Mouse (Mus musculus): ENCODE measurements around the gene Selenov. TPM values are rescaled to one million over a fixed set of nuclear protein-coding genes. Genes with fewer than 3 reads are reported as not detected.

Gene Selenov
- polyA plus RNA-seq, 1 experiment from 2014 or later: 0.41 TPM

DNA sequence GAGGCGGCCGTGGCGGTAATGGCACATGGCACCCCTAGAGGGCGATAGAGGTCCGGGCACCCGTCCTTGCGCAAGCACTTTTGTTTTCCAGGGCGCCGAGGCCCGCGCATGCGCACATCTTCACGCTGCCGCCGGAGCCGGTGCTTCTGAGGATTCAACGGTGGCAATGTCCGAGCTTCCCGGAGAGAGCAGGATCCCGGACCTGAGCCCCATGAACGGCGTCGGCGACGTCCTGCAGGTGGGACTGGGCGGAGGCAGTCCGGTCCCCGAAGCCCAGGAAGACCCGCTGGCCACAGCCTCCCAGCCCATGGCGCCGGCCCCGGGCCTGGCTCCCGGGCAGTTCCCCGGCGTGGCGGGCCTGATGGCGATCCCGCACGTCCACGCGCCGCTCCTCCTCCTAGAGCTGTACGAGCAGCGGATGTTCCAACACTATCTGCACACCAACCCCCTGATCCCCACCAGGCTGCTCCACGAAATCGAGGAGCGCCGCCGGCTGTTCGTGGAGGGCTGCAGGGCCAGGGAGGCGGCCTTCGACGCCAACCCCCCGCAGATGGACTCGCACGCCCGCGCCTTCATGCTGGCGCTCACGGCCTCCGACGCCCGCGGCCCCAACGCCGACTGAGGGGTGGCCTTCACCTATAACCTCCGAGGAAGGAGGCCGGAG is 13.2 kb downstream of the Selenov start, which contains the start of gene Eid2b:
Eid2b (plus strand) TSS at position 125 of the 664 bp plus-strand sequence.
- Histone ChIP-seq H3K4me1 (peaks cover 12% of the 10 kb centered on the region), H3K9me3 (no peaks in the 10 kb centered on the region), H3K36me3 (replicated peaks) (peaks cover 6% of the 10 kb centered on the region), H3K27me3 (no peaks in the 10 kb centered on the region), H3K9ac (peak within 1 kb of the TSS; percentile 81), H3K4me2 (peak within 1 kb of the TSS; percentile 70), H3K4me3 (replicated peaks) (peak within 1 kb of the TSS; percentile 66), H3K27ac (peak within 1 kb of the TSS; percentile 83)
- 3% methylated on average over 68 of the region's 68 CpGs for WGBS
- peak; percentile 80 for ATAC-seq (ENCODE audit: low FRiP score)

- no peak overlapping the region for H3K4me3 ChIP-seq (replicated peaks)
- WGBS: 63% methylated on average over 8 of the region's 8 CpGs
Measured at GRCm38 (mm10) chr7:28277237-28277614, 13.8 kb downstream of the Selenov start.

DNA sequence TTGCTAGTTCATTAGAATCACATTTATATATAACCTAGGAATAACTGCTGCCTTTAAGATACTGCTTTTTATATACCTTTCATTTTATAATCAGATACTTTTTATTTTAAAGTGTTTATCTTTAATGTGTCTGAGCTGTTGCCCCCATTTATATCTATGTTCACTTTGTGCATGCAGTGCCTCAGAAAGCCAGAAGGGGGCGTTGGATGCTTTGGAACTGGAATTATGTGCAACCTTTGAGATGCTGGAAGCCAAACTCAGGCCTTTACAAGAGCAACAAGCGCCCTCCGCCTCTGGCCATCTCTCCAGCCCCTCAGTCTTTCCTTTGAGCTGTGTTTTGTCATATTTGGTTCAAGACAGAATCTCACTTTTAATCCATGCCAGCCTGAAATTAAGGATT is 19.2 kb downstream of the Selenov start:
- Histone ChIP-seq H3K4me2 (no peak overlapping the region), H3K27me3 (no peaks in the 10 kb centered on the region), H3K9ac (no peak overlapping the region), H3K4me1 (peaks cover 15% of the 10 kb centered on the region), H3K4me3 (replicated peaks) (no peak overlapping the region), H3K27ac (no peak overlapping the region), H3K9me3 (0 out of 2 replicates have a peak, but pooled peaks cover 4% of the 10 kb centered on the region), H3K36me3 (replicated peaks) (peaks cover 38% of the 10 kb centered on the region)
- 72% methylated on average over 3 of the region's 3 CpGs for WGBS
- ATAC-seq (ENCODE audit: low FRiP score): no peak

More at GRCm38 (mm10) chr7:28277237-28277614, 13.8 kb downstream of the Selenov start:
- Histone ChIP-seq H3K9ac (no peak overlapping the region), H3K4me1 (peaks cover 12% of the 10 kb centered on the region), H3K27me3 (no peaks in the 10 kb centered on the region), H3K27ac (no peak overlapping the region), H3K4me2 (no peak overlapping the region; the same call in 1 of the 2 replicates), H3K9me3 (no peaks in the 10 kb centered on the region), H3K36me3 (replicated peaks) (peaks cover 11% of the 10 kb centered on the region)
- peak; percentile 25; the same call in 1 of the 2 replicates for ATAC-seq (ENCODE audit: low FRiP score)

GRCm38 (mm10) chr7:28269355-28269754 is 21.6 kb downstream of the Selenov start:
- Histone ChIP-seq H3K36me3 (replicated peaks) (peaks cover 38% of the 10 kb centered on the region), H3K9me3 (0 out of 2 replicates have a peak, but pooled peaks cover 4% of the 10 kb centered on the region), H3K27me3 (no peaks in the 10 kb centered on the region), H3K4me2 (no peak overlapping the region), H3K9ac (no peak overlapping the region), H3K4me1 (peaks cover 15% of the 10 kb centered on the region), H3K27ac (no peak overlapping the region), H3K4me3 (replicated peaks) (no peak overlapping the region)
- WGBS: 94% methylated on average over 12 of the region's 12 CpGs
- ATAC-seq (ENCODE audit: low FRiP score): no peak

GRCm38 (mm10) chr7:28268576-28268975 is 22.4 kb downstream of the Selenov start:
- peak overlapping the region; percentile 98 for H3K9ac ChIP-seq
- no peak for ATAC-seq (ENCODE audit: low FRiP score)
- H3K27ac ChIP-seq: peak overlapping the region; percentile 94
- H3K27me3 ChIP-seq: no peaks in the 10 kb centered on the region
- H3K4me3 ChIP-seq (replicated peaks): peak overlapping the region; percentile 95
- H3K36me3 ChIP-seq (replicated peaks): peaks cover 38% of the 10 kb centered on the region
- WGBS: 32% methylated on average over 16 of the region's 16 CpGs
- H3K4me1 ChIP-seq: peaks cover 15% of the 10 kb centered on the region
- peak overlapping the region; percentile 77 for H3K4me2 ChIP-seq
- H3K9me3 ChIP-seq: 0 out of 2 replicates have a peak, but pooled peaks cover 4% of the 10 kb centered on the region

- H3K4me2 ChIP-seq: peak overlapping the region; percentile 77
- H3K9ac ChIP-seq: peak overlapping the region; percentile 98
- WGBS: 2% methylated on average over 62 of the region's 62 CpGs
- H3K27ac ChIP-seq: peak overlapping the region; percentile 94
- H3K9me3 ChIP-seq: 0 out of 2 replicates have a peak, but pooled peaks cover 4% of the 10 kb centered on the region
- H3K4me1 ChIP-seq: peaks cover 15% of the 10 kb centered on the region
- H3K27me3 ChIP-seq: no peaks in the 10 kb centered on the region
- peaks cover 35% of the 10 kb centered on the region for H3K36me3 ChIP-seq (replicated peaks)
- peak; percentile 80 for ATAC-seq (ENCODE audit: low FRiP score)
- H3K4me3 ChIP-seq (replicated peaks): peak overlapping the region; percentile 95
Measured at GRCm38 (mm10) chr7:28268042-28268531, 22.9 kb downstream of the Selenov start.

DNA sequence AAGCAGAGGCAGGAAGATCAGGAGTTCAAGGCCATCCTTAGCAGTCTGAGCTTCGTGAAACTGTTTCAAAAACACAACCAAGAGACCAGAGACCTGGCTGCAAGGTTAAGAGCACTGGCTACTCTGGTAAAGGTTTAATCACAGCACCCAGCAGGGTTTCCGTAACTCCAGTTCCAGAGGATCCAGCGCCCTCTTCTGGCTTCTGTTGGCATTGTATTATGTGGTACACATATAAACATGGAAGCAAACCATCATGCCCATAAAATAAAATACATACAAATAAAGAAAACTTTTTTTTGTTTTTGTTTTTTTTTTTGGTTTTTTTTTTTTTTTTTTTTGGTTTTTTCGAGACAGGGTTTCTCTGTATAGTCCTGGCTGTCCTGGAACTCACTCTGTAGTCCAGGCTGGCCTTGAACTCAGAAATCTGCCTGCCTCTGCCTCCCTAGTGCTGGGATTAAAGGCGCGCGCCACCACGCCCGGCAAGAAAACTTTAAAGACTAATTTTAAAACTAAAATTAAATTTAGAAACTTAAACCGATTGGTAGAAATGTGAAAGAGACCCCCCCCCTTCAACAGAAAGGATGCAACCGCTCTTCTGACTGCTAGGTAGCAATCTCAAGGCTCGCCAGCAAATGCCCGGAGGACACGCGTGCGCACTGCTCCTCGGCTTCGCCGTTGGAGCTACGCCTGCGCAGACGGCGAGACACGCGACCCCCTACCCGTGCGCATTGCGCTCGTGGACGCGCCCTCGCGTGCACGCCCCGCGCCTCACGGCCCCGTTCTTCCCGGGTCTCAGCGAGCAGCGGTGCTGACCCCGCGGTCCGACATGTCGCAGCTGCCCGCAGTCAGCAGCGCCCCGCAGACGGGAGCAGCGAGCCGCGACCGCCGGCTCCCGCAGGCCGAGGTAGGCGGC is 23.6 kb downstream of the Selenov start, which contains the start of gene Eid2:
Eid2 (plus strand) TSS at position 753 of the 913 bp plus-strand sequence.
- Histone ChIP-seq H3K9ac (peak within 1 kb of the TSS; percentile 98), H3K9me3 (0 out of 2 replicates have a peak, but pooled peaks cover 4% of the 10 kb centered on the region), H3K4me1 (peaks cover 15% of the 10 kb centered on the region), H3K27ac (peak within 1 kb of the TSS; percentile 94), H3K4me2 (peak within 1 kb of the TSS; percentile 77), H3K36me3 (replicated peaks) (peaks cover 28% of the 10 kb centered on the region), H3K4me3 (replicated peaks) (peak within 1 kb of the TSS; percentile 95), H3K27me3 (no peaks in the 10 kb centered on the region)
- ATAC-seq (ENCODE audit: low FRiP score): peak; percentile 94
- 6% methylated on average over 57 of the region's 57 CpGs for WGBS

DNA sequence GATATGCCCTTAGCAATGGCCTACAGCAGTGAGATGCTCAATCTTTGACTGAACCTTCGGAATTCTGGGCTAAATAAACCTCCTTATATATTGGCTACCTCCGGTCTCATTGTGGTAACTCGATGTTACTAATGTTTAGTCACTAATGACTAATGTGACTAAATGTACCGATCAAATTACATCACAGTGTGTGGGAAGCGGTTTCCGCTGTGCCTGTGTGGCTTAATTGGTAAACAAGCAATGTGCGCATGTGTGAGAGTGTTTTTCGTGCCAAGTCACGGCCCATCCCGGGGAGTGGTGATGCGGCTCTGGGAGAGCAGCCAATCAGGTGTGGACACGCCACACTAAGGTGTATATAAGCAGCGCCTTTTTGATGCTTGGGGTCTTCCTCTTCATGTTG is 25.6 kb downstream of the Selenov start:
- H3K27me3 ChIP-seq: no peaks in the 10 kb centered on the region
- H3K4me3 ChIP-seq (replicated peaks): no peak overlapping the region
- WGBS: 88% methylated on average over 13 of the region's 13 CpGs
- no peak overlapping the region for H3K27ac ChIP-seq
- H3K9ac ChIP-seq: no peak overlapping the region
- H3K4me2 ChIP-seq: no peak overlapping the region
- H3K4me1 ChIP-seq: peaks cover 15% of the 10 kb centered on the region
- no peak for ATAC-seq (ENCODE audit: low FRiP score)
- H3K36me3 ChIP-seq (replicated peaks): peaks cover 11% of the 10 kb centered on the region
- H3K9me3 ChIP-seq: no peaks in the 10 kb centered on the region

- Histone ChIP-seq H3K27ac (no peak overlapping the region), H3K4me3 (replicated peaks) (no peak overlapping the region), H3K9me3 (no peaks in the 10 kb centered on the region), H3K4me1 (peaks cover 5% of the 10 kb centered on the region), H3K27me3 (no peaks in the 10 kb centered on the region), H3K4me2 (no peak overlapping the region), H3K36me3 (replicated peaks) (no peaks in the 10 kb centered on the region), H3K9ac (no peak overlapping the region)
- WGBS: 9% methylated on average over 15 of the region's 15 CpGs
- ATAC-seq (ENCODE audit: low FRiP score): no peak
Measured at GRCm38 (mm10) chr7:28263786-28264185, 27.2 kb downstream of the Selenov start.

DNA sequence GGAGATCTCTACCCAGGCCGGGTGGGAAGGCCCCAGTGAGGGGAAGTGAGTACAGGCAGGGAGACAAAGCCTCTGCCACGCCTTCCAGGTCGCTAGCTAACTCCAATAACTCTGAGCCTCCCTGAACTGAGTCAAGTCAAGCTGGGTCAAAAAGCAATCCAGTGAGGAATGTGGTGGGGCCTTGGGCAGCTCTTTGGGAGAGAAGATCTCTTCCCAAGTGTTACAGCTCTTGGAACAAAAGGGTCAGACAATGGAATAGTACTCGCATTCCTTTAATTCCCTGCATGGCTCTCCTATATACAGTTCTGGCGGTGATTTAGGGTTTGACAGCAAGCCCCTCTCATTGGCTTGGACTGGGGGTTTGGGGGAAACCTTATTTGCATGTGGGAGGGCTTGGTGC is 28.1 kb downstream of the Selenov start:
- ATAC-seq (ENCODE audit: low FRiP score): no peak
- Histone ChIP-seq H3K27ac (no peak overlapping the region), H3K27me3 (no peaks in the 10 kb centered on the region), H3K36me3 (replicated peaks) (no peaks in the 10 kb centered on the region), H3K9me3 (no peaks in the 10 kb centered on the region), H3K4me1 (no peaks in the 10 kb centered on the region), H3K9ac (no peak overlapping the region), H3K4me3 (replicated peaks) (no peak overlapping the region), H3K4me2 (no peak overlapping the region)
- 42% methylated on average over 5 of the region's 5 CpGs for WGBS

DNA sequence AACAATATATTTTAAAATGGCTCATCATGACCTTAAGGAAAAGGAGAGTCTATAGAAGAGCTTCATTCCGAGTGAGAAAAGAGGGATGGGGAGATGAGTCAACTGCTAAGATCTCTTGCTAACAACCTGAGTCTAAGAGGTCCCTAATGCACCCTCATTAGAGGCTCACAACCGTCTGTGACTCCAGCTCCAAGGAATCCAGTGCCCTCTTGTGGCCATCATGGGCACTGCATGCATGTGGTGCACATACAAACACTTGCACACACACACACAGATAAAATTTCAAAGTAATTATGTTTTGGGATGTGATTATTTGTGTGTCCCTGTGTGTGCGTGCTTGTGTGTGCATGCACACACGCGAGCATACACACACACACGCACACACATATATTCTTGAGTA is 35.5 kb downstream of the Selenov start:
- Histone ChIP-seq H3K4me1 (no peaks in the 10 kb centered on the region), H3K27ac (no peak overlapping the region), H3K9ac (no peak overlapping the region), H3K27me3 (no peaks in the 10 kb centered on the region), H3K4me2 (no peak overlapping the region), H3K4me3 (replicated peaks) (no peak overlapping the region), H3K36me3 (replicated peaks) (no peaks in the 10 kb centered on the region), H3K9me3 (peaks cover 6% of the 10 kb centered on the region; the same call in 1 of the 2 replicates)
- 81% methylated on average over 6 of the region's 6 CpGs for WGBS
- no peak for ATAC-seq (ENCODE audit: low FRiP score)

- ATAC-seq (ENCODE audit: low FRiP score): no peak
- Histone ChIP-seq H3K4me1 (no peaks in the 10 kb centered on the region), H3K27me3 (no peaks in the 10 kb centered on the region), H3K36me3 (replicated peaks) (no peaks in the 10 kb centered on the region), H3K4me2 (no peak overlapping the region), H3K27ac (no peak overlapping the region), H3K9ac (no peak overlapping the region), H3K9me3 (peaks cover 6% of the 10 kb centered on the region; the same call in 1 of the 2 replicates), H3K4me3 (replicated peaks) (no peak overlapping the region)
- 89% methylated on average over 6 of the region's 6 CpGs for WGBS
Measured at GRCm38 (mm10) chr7:28254591-28254990, 36.4 kb downstream of the Selenov start.
